Mouse (Mus musculus) limb, embryonic 10.5 days (tissue): ENCODE measurements at regions not wholly inside any gene's neighbourhood (a gene's known extent, or its start where the extent isn't known, plus 50 kb on each side); places are given as distances from the start of the nearest gene placed in this dataset.
"Not testable (repeated sequence)": the region's sequence is repeated elsewhere in the genome, so short reads cannot be mapped to it uniquely, and the experiment has no call there.

Source experiments
- DNase-seq: peaks from one replicate; pipeline ENCODE4 v3.0.0-alpha.2; 2017; ENCODE audit warnings: low spot score
- H3K27ac ChIP-seq: fragments of 300-500 bp; sonication (generic); 2 replicates; pipeline ENCODE4 v1.5.1; 2016; ENCODE audit warnings: mild to moderate bottlenecking
- H3K27me3 ChIP-seq: fragments of 300-500 bp; sonication (generic); 2 replicates; pipeline ENCODE4 v1.6.1; 2016; ENCODE audit warnings: low read depth, mild to moderate bottlenecking; ENCODE audit not compliant: poor library complexity, severe bottlenecking
- H3K36me3 ChIP-seq: fragments of 300-500 bp; sonication (generic); 2 replicates; pipeline ENCODE4 v1.6.1; 2016; ENCODE audit warnings: mild to moderate bottlenecking, moderate library complexity
- H3K4me1 ChIP-seq: fragments of 300-500 bp; sonication (generic); 2 replicates; pipeline ENCODE4 v1.6.1; 2016
- H3K4me3 ChIP-seq: fragments of 300-500 bp; sonication (generic); 2 replicates; pipeline ENCODE4 v1.5.1; 2016; ENCODE audit warnings: mild to moderate bottlenecking, moderate library complexity
- H3K9me3 ChIP-seq: fragments of 300-500 bp; sonication (generic); replicated peaks from 2 replicates; pipeline ENCODE4 v1.6.1; 2016; ENCODE audit warnings: mild to moderate bottlenecking
- WGBS: fragments of 180-500 bp; shearing (Covaris S2); methylation state at CpG from one replicate; pipeline ENCODE4 v1.1.7; 2016; 5-methylcytosine and 5-hydroxymethylcytosine counted together

GRCm38 (mm10) chr12:51185751-51186150, 162.1 kb upstream of the G2e3 start:
- Histone ChIP-seq H3K27me3 (no peaks in the 10 kb centered on the region), H3K4me1 (no peaks in the 10 kb centered on the region), H3K36me3 (no peaks in the 10 kb centered on the region), H3K9me3 (no peaks in the 10 kb centered on the region), H3K4me3 (no peak overlapping the region), H3K27ac (no peak overlapping the region)
- WGBS = 65% methylated on average over 8 of the region's 8 CpGs
- DNase-seq = no peak

DNA sequence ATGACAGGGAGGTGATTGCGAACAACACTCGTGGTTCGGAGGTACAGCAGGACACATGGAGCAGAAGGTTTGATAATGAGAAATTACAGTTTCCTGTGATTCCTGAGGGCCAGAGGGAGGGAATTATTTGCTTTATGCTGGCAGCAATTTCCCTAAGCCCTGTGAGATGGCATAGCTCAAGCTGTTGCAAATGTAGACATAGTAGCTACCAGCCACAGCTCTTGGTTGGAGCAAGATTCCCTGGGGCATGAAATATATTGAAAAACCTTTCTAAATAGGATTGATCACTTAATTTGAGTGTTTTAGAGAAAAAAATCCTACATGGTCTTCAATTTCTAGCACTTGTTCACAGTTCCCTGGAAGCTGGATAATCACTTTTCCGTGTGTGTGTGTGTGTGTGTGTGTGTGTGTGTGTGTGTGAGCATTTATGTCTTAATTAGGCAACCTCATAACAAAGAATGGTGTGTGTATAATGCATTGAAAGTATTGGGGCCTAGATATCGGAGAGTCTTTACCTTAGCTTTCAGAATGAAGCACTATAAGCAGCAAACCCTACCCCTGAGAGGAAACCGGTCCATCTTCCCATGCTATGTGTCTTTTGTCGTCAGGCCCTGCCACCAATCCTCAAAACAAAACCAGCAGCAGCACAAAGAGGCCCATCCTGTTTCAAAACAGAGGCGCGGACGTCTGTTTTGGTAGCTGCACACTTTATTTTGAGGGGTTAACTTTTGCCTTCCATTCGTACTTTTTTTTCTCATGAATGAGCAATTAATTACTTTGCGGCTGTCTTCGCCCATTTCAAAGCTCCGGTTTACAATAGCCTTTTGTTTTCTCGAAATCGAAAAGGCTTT, 172.7 kb upstream of the G2e3 start:
- peaks cover 3% of the 10 kb centered on the region; the same call in 1 of the 2 replicates for H3K4me1 ChIP-seq
- WGBS = 78% methylated on average over 16 of the region's 16 CpGs
- no peaks in the 10 kb centered on the region for H3K36me3 ChIP-seq
- H3K27ac ChIP-seq = no peak overlapping the region
- H3K27me3 ChIP-seq = no peaks in the 10 kb centered on the region
- no peak overlapping the region for H3K4me3 ChIP-seq
- DNase-seq = no peak
- H3K9me3 ChIP-seq = no peaks in the 10 kb centered on the region

GRCm38 (mm10) chr12:51165186-51165585, 182.7 kb upstream of the G2e3 start:
- Histone ChIP-seq H3K27me3 (no peaks in the 10 kb centered on the region), H3K4me3 (no peak overlapping the region), H3K36me3 (no peaks in the 10 kb centered on the region), H3K27ac (no peak overlapping the region), H3K9me3 (no peaks in the 10 kb centered on the region), H3K4me1 (no peaks in the 10 kb centered on the region)
- DNase-seq = no peak
- 95% methylated on average over 7 of the region's 7 CpGs for WGBS

GRCm38 (mm10) chr12:51160995-51161394, 186.9 kb upstream of the G2e3 start:
- Histone ChIP-seq H3K27me3 (no peaks in the 10 kb centered on the region), H3K4me3 (no peak overlapping the region), H3K9me3 (no peaks in the 10 kb centered on the region), H3K36me3 (no peaks in the 10 kb centered on the region), H3K27ac (no peak overlapping the region), H3K4me1 (no peaks in the 10 kb centered on the region)
- no peak for DNase-seq
- WGBS = 86% methylated on average over 1 of the region's 1 CpGs

- WGBS = 95% methylated on average over 1 of the region's 1 CpGs
- H3K36me3 ChIP-seq = no peaks in the 10 kb centered on the region
- H3K4me1 ChIP-seq = no peaks in the 10 kb centered on the region
- H3K4me3 ChIP-seq = no peak overlapping the region
- H3K27me3 ChIP-seq = no peaks in the 10 kb centered on the region
- no peak for DNase-seq
- no peak overlapping the region for H3K27ac ChIP-seq
- no peaks in the 10 kb centered on the region for H3K9me3 ChIP-seq
These were observed 187.7 kb upstream of the G2e3 start for GRCm38 (mm10) chr12:51160122-51160521.

GRCm38 (mm10) chr12:51147963-51148362, 199.9 kb upstream of the G2e3 start:
- 74% methylated on average over 8 of the region's 8 CpGs for WGBS
- Histone ChIP-seq H3K4me3 (no peak overlapping the region), H3K27me3 (no peaks in the 10 kb centered on the region), H3K27ac (no peak overlapping the region), H3K36me3 (no peaks in the 10 kb centered on the region), H3K4me1 (no peaks in the 10 kb centered on the region), H3K9me3 (no peaks in the 10 kb centered on the region)
- no peak for DNase-seq

GRCm38 (mm10) chr12:51143840-51144239, 204.0 kb upstream of the G2e3 start:
- no peaks in the 10 kb centered on the region for H3K36me3 ChIP-seq
- no peak overlapping the region for H3K27ac ChIP-seq
- no peaks in the 10 kb centered on the region for H3K27me3 ChIP-seq
- no peak overlapping the region for H3K4me3 ChIP-seq
- no peaks in the 10 kb centered on the region for H3K4me1 ChIP-seq
- no peak for DNase-seq
- no peaks in the 10 kb centered on the region for H3K9me3 ChIP-seq

DNA sequence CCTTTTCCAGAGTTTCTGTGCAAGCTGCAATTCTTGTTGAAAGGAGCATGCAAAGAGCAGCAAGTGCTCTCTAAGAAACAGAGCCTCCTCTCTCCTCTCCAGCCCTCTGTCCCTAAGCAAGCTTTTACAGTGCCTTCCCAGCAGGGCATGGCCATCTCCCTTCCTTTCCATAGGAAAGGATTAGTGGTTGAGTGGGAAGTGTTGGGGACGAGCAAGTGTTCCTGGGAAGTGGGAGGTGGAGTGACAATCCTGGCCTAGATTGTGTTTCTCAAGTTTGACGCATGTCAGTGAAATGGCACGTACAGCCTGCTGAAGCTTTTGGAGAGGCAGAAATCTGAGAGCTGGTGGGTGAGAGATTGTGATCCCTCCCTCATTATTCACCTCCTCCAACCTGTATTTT, 204.7 kb upstream of the G2e3 start:
- H3K36me3 ChIP-seq = no peaks in the 10 kb centered on the region
- DNase-seq = no peak
- WGBS = 43% methylated on average over 3 of the region's 3 CpGs

DNA sequence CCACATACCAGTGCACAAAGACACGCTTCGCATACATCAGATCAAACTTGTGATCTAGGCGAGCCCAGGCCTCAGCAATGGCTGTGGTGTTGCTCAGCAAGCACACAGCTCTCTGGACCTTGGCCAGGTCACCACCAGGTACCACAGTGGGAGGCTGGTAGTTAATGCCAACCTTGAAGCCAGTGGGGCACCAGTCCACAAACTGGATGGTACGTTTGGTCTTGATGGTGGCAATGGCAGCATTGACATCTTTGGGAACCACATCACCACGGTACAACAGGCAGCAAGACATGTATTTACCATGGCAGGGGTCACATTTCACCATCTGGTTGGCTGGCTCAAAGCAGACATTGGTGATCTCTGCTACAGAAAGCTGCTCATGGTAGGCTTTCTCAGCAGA, 214.2 kb upstream of the G2e3 start:
- 91% methylated on average over 5 of the region's 5 CpGs for WGBS

More for the DNA sequence above, 204.7 kb upstream of the G2e3 start:
- Histone ChIP-seq H3K4me1 (no peaks in the 10 kb centered on the region), H3K27ac (no peak overlapping the region), H3K9me3 (no peaks in the 10 kb centered on the region), H3K4me3 (no peak overlapping the region), H3K27me3 (no peaks in the 10 kb centered on the region)

GRCm38 (mm10) chr12:51128274-51128673, 219.6 kb upstream of the G2e3 start:
- no peaks in the 10 kb centered on the region for H3K27me3 ChIP-seq
- H3K27ac ChIP-seq = no peak overlapping the region
- DNase-seq = no peak
- H3K36me3 ChIP-seq = no peaks in the 10 kb centered on the region
- no peaks in the 10 kb centered on the region for H3K9me3 ChIP-seq
- H3K4me3 ChIP-seq = no peak overlapping the region
- H3K4me1 ChIP-seq = no peaks in the 10 kb centered on the region

More for the DNA sequence above, 214.2 kb upstream of the G2e3 start:
- DNase-seq, H3K27ac ChIP-seq, H3K36me3 ChIP-seq, H3K4me3 ChIP-seq, H3K27me3 ChIP-seq, H3K4me1 ChIP-seq, H3K9me3 ChIP-seq: not testable (repeated sequence)

DNA sequence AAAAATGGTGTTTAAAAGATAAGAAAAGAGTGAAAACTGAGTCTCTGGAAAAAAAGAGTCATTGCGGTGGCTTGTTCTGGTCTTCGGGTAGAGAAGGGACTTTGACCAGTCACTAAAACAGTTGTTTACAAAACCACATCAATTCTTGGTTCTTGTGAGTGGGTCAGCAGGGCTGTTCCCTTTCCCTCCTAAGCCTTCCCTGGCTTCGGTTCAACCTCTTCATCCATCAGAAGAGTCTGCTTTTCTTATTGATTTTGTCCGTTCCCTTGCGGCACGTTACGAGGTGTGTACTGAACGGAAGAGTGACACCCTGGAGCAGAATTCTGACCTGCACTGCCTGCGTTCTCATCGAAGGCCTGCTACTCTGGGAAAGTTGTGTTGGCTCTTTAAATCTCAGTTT, 229.1 kb upstream of the G2e3 start:
- Histone ChIP-seq H3K27me3 (no peaks in the 10 kb centered on the region), H3K27ac (no peak overlapping the region), H3K9me3 (no peaks in the 10 kb centered on the region), H3K4me3 (no peak overlapping the region), H3K36me3 (no peaks in the 10 kb centered on the region), H3K4me1 (no peaks in the 10 kb centered on the region)
- no peak for DNase-seq
- 94% methylated on average over 10 of the region's 10 CpGs for WGBS

- WGBS = 93% methylated on average over 14 of the region's 14 CpGs
- no peak overlapping the region for H3K27ac ChIP-seq
- DNase-seq = no peak
- no peak overlapping the region for H3K4me3 ChIP-seq
- H3K27me3 ChIP-seq = no peaks in the 10 kb centered on the region
- no peaks in the 10 kb centered on the region for H3K9me3 ChIP-seq
- H3K4me1 ChIP-seq = no peaks in the 10 kb centered on the region
- no peaks in the 10 kb centered on the region for H3K36me3 ChIP-seq
These were observed 229.7 kb upstream of the G2e3 start for GRCm38 (mm10) chr12:51118021-51118694.

GRCm38 (mm10) chr12:51117436-51118020, 230.3 kb upstream of the G2e3 start:
- H3K27ac ChIP-seq = no peak overlapping the region
- DNase-seq = no peak
- H3K4me3 ChIP-seq = no peak overlapping the region

More at GRCm38 (mm10) chr12:51117436-51118020, 230.3 kb upstream of the G2e3 start:
- 85% methylated on average over 8 of the region's 8 CpGs for WGBS
- Histone ChIP-seq H3K36me3 (no peaks in the 10 kb centered on the region), H3K4me1 (no peaks in the 10 kb centered on the region), H3K27me3 (no peaks in the 10 kb centered on the region), H3K9me3 (no peaks in the 10 kb centered on the region)
